Mouse (Mus musculus) limb, embryonic 12.5 days (tissue): ENCODE data around the gene Utrn. TPM values are rescaled to one million over a fixed set of nuclear protein-coding genes. Genes with fewer than 3 reads are reported as not detected.
A peak's percentile ranks its signal among the peaks of the same experiment; 100 is the strongest.

ENCODE experiments used
- ATAC-seq: fragments of 200-750 bp; cut with Nextera tagmentation; 2 replicates; pipeline ENCODE4 v1.8.0; 2017; ENCODE audit warnings: low read depth, moderate TSS enrichment; ENCODE audit not compliant: insufficient number of reproducible peaks, insufficient read depth, low FRiP score, low TSS enrichment
- H3K27ac ChIP-seq: fragments of 300-500 bp; sonication (generic); 2 replicates; pipeline ENCODE4 v1.5.1; 2016; ENCODE audit warnings: mild to moderate bottlenecking, moderate library complexity
- H3K27me3 ChIP-seq: fragments of 300-500 bp; sonication (generic); 2 replicates; pipeline ENCODE4 v1.6.1; 2016; ENCODE audit warnings: mild to moderate bottlenecking, moderate library complexity
- H3K36me3 ChIP-seq: fragments of 300-500 bp; sonication (generic); 2 replicates; pipeline ENCODE4 v1.6.1; 2016; ENCODE audit warnings: mild to moderate bottlenecking, moderate library complexity
- H3K4me1 ChIP-seq: fragments of 300-500 bp; sonication (generic); replicated peaks from 2 replicates; pipeline ENCODE4 v1.6.1; 2016
- H3K4me2 ChIP-seq: fragments of 300-500 bp; sonication (generic); 2 replicates; pipeline ENCODE4 v1.6.1; 2016; ENCODE audit warnings: mild to moderate bottlenecking, moderate library complexity
- H3K4me3 ChIP-seq: fragments of 300-500 bp; sonication (generic); replicated peaks from 2 replicates; pipeline ENCODE4 v1.5.1; 2016; ENCODE audit warnings: mild to moderate bottlenecking
- H3K9ac ChIP-seq: fragments of 300-500 bp; sonication (generic); replicated peaks from 2 replicates; pipeline ENCODE4 v1.6.1; 2016; ENCODE audit warnings: mild to moderate bottlenecking, moderate library complexity
- H3K9me3 ChIP-seq: fragments of 300-500 bp; sonication (generic); 2 replicates; pipeline ENCODE4 v1.6.1; 2016; ENCODE audit warnings: mild to moderate bottlenecking, moderate library complexity
- WGBS: fragments of 180-500 bp; shearing (Covaris S2); methylation state at CpG from one replicate; pipeline ENCODE4 v1.1.7; 2016; 5-methylcytosine and 5-hydroxymethylcytosine counted together
- polyA plus RNA-seq: library from polyadenylated mRNA; unstranded; fragments of >200 nt; fragmentation: Nextera tagmentation; extraction: Ambion mirVana; gene quantifications from 2 replicates; pipeline ENCODE4 v1.2.1, GENCODE M21; 2016

Utrn gene
- polyA plus RNA-seq, 1 experiment from 2014 or later, result 62.1 TPM

DNA sequence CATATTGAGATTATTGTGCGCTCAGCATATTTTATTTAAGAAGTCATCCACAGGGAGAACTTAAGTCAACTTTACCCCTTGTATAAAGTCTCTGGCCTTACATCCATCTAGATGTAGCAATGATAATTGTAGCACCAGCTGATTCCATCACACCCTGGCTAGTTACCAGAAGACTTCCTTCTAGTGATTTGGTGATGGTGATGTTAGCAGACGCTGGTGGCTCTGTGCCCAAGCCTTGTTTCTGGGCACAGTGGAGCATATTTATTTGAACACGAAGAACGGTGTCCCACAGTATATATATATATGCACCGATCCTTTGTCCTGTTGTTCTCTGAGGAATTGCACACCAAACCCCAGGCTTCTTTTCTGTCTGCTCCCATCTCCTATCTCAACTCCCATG lies 30.7 kb upstream of the Utrn start:
- WGBS, result 94% methylated on average over 5 of the region's 5 CpGs
- Histone ChIP-seq H3K9me3 (no peaks in the 10 kb centered on the region), H3K4me2 (no peak overlapping the region), H3K9ac (no peak overlapping the region), H3K27me3 (no peaks in the 10 kb centered on the region), H3K27ac (no peak overlapping the region), H3K4me1 (no peaks in the 10 kb centered on the region), H3K4me3 (no peak overlapping the region), H3K36me3 (no peaks in the 10 kb centered on the region)
- ATAC-seq, result no peak

DNA sequence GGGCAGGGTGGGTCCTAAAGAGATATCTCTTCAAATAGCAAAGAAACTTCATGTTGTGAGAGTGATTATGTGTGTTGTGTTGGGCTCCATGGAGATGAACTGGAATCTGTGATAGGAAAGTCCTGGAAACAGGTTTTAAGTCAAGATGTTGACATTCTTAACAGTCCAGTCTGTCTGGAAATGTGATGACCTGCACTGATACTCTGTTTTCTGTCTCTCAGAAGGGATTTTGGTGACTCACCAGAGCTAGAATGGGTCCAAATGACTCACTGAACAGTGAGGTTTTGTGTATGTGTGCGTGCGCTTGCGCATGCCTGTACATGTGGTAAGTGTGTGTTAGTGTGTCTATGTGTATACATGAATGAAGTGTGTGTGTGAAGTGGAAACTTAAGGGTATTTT lies 24.2 kb upstream of the Utrn start:
- Histone ChIP-seq H3K4me1 (no peaks in the 10 kb centered on the region), H3K27me3 (no peaks in the 10 kb centered on the region), H3K9me3 (no peaks in the 10 kb centered on the region), H3K4me2 (no peak overlapping the region), H3K27ac (no peak overlapping the region), H3K9ac (no peak overlapping the region), H3K36me3 (no peaks in the 10 kb centered on the region), H3K4me3 (no peak overlapping the region)
- no peak for ATAC-seq
- WGBS, result 97% methylated on average over 3 of the region's 3 CpGs

DNA sequence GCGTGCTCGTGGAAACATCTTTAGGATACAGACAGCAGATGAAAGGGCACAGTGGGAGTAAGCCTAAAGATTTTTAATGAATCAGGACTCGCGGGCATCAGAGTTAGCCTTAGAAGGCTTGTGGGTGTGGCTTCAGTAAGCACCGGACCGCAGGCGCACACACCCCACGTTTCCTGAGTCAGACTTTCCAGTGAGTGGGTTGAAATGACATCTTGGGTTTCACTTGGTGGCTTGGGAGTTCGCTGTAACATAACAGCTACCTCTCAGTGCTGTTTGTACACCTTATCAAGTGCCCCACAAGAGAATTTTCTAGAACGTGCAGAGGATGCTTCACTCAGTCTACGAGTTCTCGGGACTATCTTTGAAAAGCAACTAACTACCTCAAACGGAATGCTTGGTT lies 19.2 kb upstream of the Utrn start:
- Histone ChIP-seq H3K4me1 (no peaks in the 10 kb centered on the region), H3K9ac (no peak overlapping the region), H3K9me3 (no peaks in the 10 kb centered on the region), H3K27me3 (no peaks in the 10 kb centered on the region), H3K27ac (no peak overlapping the region), H3K4me3 (no peak overlapping the region), H3K36me3 (no peaks in the 10 kb centered on the region), H3K4me2 (no peak overlapping the region)
- ATAC-seq, result no peak
- 76% methylated on average over 13 of the region's 13 CpGs for WGBS

DNA sequence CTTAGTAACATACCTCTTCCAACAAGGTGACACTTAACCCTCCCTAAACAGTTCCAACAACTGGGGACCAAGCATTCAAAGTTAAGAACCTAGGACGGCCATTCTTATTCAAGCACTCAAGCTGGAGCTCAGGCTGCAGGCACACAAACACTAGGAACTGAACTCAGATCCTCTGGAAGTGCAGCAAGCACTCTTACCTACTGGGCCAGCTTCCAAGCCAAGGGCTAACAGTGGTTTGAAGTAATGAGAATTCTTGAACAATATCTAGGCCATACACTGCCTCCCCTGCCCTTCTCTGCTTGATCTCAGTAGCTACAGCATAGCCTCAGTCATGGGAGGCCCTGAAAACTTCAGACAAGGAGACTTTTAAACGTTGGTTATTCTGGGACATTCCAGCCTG lies 18.6 kb upstream of the Utrn start:
- no peak overlapping the region for H3K4me3 ChIP-seq
- H3K36me3 ChIP-seq, result no peaks in the 10 kb centered on the region
- no peaks in the 10 kb centered on the region for H3K4me1 ChIP-seq
- no peak overlapping the region for H3K27ac ChIP-seq
- H3K9me3 ChIP-seq, result no peaks in the 10 kb centered on the region
- no peak overlapping the region for H3K4me2 ChIP-seq
- no peak for ATAC-seq
- H3K27me3 ChIP-seq, result no peaks in the 10 kb centered on the region
- no peak overlapping the region for H3K9ac ChIP-seq
- 71% methylated on average over 2 of the region's 2 CpGs for WGBS

DNA sequence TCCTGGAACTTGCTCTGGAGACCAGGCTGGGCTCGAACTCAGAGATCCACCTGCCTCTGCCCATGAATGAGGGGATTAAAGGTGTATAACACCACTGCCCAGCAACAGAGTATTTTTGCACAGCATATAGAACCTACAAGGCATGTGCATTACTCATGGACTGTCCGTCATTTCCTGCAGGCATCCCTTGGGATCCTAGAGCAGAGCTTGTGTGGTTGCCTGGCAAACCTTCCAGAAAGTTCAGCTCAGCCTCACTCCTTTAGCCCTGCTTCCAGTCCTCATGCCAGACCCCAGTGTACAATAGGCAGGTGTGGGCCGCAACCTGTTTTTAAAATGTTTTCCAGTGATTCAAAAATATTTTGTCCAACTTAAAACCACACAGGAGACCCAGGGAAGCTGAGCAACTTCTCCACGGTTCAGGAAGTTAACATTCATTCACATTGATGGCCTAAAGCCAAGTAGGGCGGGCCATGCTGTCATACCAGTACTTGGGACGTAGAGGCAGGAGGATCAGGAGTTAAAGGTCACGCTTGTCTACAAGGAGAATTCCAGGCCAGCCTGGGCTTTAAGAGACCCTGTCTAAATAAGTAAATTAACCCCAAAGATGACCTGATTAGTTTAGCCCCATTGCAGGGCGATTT lies 15.3 kb upstream of the Utrn start:
- peaks cover 4% of the 10 kb centered on the region; the same call in 1 of the 2 replicates for H3K9me3 ChIP-seq
- no peaks in the 10 kb centered on the region for H3K27me3 ChIP-seq
- no peak for ATAC-seq
- H3K4me3 ChIP-seq, result no peak overlapping the region
- H3K4me1 ChIP-seq, result no peaks in the 10 kb centered on the region; the same call in 1 of the 2 replicates
- H3K4me2 ChIP-seq, result no peak overlapping the region
- WGBS, result 70% methylated on average over 8 of the region's 8 CpGs
- H3K36me3 ChIP-seq, result no peaks in the 10 kb centered on the region
- H3K27ac ChIP-seq, result no peak overlapping the region
- H3K9ac ChIP-seq, result no peak overlapping the region

DNA sequence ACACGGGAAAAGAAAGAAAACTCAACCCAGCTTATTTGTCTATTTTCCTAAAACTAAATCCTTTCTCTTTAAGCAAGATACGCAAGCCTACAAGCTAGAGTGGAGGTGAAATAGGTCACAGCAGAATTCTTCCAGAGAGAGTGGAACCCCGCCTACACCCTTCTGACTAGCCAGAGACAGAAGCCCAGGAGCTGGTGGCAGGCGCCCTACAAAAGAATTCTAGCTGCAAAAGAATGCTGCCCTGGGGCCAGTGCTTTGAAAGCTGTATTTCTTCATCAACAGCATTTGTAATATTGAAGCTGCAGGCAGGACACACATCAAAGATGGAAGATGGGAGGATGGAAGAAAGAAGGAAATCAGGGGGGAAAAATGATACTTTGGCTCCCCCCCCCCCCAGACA lies 12.7 kb upstream of the Utrn start:
- H3K9ac ChIP-seq, result no peak overlapping the region
- H3K4me2 ChIP-seq, result no peak overlapping the region
- WGBS, result 73% methylated on average over 4 of the region's 4 CpGs
- H3K4me3 ChIP-seq, result no peak overlapping the region
- no peak for ATAC-seq
- peaks cover 4% of the 10 kb centered on the region; the same call in 1 of the 2 replicates for H3K27me3 ChIP-seq
- H3K27ac ChIP-seq, result no peak overlapping the region
- H3K36me3 ChIP-seq, result no peaks in the 10 kb centered on the region
- H3K4me1 ChIP-seq, result peaks cover 5% of the 10 kb centered on the region
- peaks cover 4% of the 10 kb centered on the region; the same call in 1 of the 2 replicates for H3K9me3 ChIP-seq

DNA sequence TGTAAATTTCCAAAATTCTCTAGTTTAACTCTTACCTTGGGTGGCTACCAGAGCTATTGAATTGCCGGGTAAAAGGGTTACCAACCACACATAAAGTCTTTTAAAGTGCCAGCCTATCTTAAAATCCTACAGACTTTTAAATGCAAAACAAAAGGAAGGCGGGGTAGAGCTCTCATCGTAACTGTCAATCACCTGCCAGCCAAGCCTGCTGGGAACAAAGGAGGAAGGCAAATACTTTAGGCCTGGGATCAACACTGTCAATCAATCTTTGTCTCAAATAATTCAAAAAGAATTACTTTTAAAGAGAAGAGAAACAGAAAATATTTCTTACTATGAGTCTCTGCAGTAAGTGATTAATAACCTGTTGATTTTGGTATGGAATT lies 10.1 kb upstream of the Utrn start:
- Histone ChIP-seq H3K27ac (no peak overlapping the region), H3K4me2 (0 out of 2 replicates have a peak overlapping the region, but pooled peaks have one; percentile 40), H3K4me3 (no peak overlapping the region), H3K4me1 (peaks cover 5% of the 10 kb centered on the region), H3K36me3 (no peaks in the 10 kb centered on the region), H3K27me3 (peaks cover 15% of the 10 kb centered on the region; the same call in 1 of the 2 replicates), H3K9ac (no peak overlapping the region), H3K9me3 (peaks cover 4% of the 10 kb centered on the region; the same call in 1 of the 2 replicates)
- 10% methylated on average over 3 of the region's 3 CpGs for WGBS
- ATAC-seq, result no peak

DNA sequence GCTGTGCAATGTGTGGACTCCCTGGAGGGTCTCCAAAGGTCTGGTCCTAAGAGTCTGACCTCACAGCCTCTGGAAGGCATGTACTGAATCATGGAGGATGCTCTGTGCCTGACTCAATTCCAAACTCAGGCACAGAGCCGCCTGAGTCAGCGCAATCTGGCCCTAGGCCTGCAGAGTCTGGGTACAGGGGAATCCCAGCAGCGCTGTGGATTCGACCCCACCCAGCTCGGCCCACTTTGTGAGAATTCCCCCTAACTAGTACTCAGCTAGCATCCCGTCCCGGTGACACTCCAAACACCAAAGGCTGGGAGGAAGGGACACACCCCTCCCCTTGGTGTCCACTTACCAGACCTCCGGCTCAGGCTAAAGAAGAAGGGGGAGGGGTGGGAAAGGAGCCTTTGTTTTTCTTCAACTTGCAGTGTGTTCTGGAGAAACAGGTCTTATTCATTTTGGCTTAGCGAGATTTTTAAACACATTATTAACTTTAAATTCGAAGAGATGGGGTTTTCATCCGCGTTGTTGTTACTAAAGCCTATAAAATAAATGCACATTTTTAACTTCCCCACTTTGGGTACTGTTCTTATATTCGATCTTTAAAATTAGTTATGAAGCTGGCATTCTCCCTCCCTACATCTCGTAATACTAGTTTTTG lies 9.6 kb upstream of the Utrn start:
- 8% methylated on average over 14 of the region's 14 CpGs for WGBS
- Histone ChIP-seq H3K9me3 (peaks cover 4% of the 10 kb centered on the region; the same call in 1 of the 2 replicates), H3K9ac (no peak overlapping the region), H3K4me1 (peaks cover 5% of the 10 kb centered on the region), H3K36me3 (no peaks in the 10 kb centered on the region), H3K27me3 (peaks cover 15% of the 10 kb centered on the region; the same call in 1 of the 2 replicates), H3K4me2 (peak overlapping the region; percentile 40), H3K27ac (no peak overlapping the region), H3K4me3 (0 out of 2 replicates have a peak overlapping the region, but pooled peaks have one; percentile 5)
- ATAC-seq, result peak; percentile 52; the same call in 1 of the 2 replicates

DNA sequence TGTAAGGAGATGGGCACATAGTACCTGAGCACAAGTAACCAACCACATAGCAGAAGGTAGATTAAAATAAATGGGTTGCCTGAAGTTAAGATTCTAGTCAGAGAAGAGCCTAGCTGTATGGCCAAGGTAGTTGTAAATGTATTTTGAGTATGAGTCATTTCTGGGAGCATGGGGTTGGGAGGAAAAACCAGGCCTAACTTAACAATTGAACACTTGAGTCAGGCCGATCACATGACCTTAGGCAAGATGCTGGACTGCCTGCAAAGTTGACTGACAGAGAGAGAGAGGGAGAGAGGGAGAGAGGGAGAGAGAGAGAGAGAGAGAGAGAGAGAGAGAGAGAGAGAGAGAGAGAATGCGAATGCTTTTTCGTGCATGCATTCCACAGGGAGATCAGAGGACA lies 7.3 kb upstream of the Utrn start:
- H3K4me3 ChIP-seq, result no peak overlapping the region
- H3K9ac ChIP-seq, result no peak overlapping the region
- H3K4me1 ChIP-seq, result peaks cover 5% of the 10 kb centered on the region
- no peak overlapping the region for H3K27ac ChIP-seq
- peaks cover 22% of the 10 kb centered on the region; the same call in 1 of the 2 replicates for H3K27me3 ChIP-seq
- H3K4me2 ChIP-seq, result no peak overlapping the region
- no peak for ATAC-seq
- H3K9me3 ChIP-seq, result peaks cover 4% of the 10 kb centered on the region; the same call in 1 of the 2 replicates
- WGBS, result 80% methylated on average over 3 of the region's 3 CpGs
- no peaks in the 10 kb centered on the region for H3K36me3 ChIP-seq

DNA sequence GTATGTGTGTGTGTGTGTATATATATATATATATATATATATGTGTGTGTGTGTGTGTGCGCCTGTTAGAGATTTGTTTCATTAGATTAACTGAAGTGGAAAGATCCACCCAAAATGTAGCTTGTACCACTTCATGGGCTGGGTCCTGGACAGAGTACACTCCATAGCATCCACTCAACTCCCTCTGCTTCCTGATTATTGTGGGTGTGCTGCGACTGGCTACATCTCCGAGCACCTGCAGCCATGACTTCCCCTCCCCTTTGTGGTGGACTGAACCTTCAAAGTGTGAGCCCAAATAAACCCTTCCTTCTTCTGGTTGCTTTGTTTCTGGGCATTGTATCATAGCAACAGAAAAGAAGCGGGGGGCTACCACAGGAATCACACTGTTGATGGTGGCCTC lies 6.2 kb upstream of the Utrn start:
- no peak for ATAC-seq
- WGBS, result 89% methylated on average over 4 of the region's 4 CpGs

DNA sequence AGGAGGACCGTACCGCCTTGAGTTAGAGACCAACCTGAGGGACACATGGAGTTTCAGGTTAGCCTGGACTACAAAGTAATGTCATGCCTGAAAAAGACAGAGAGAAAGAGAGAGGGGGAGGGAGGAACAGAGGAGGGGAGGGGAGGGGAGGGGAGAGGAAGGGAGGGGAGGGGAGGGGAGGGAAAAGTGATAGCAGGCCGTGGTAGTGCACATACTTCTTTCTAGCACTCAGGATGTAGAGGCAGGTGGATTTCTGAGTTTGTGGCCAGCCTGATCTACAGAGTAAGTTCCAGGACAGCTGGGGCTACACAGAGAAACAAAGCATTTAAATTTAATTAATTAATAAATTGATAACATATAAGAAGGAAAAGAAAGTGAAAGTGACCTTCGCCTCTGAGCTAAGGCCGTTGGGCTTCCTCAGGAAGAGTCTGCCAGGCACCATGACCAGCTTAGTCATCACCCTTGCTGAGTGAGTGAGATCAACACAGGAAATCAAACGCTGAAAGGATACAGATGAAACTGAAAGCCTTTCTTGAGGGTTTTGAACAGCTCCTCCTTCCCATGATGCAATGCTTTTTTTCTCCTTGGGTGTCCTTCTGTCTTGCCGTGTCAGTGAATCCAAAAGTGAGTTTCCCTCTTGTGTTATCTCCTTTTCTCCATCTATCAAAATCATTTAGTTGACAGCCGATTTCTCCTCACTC lies 5.6 kb upstream of the Utrn start:
- Histone ChIP-seq H3K27me3 (peaks cover 25% of the 10 kb centered on the region; the same call in 1 of the 2 replicates), H3K4me1 (peaks cover 5% of the 10 kb centered on the region), H3K36me3 (no peaks in the 10 kb centered on the region), H3K27ac (no peak overlapping the region), H3K4me3 (no peak overlapping the region), H3K9me3 (no peaks in the 10 kb centered on the region), H3K4me2 (no peak overlapping the region), H3K9ac (no peak overlapping the region)
- WGBS, result 72% methylated on average over 8 of the region's 8 CpGs
- ATAC-seq, result no peak

More for the DNA sequence above, 6.2 kb upstream of the Utrn start:
- Histone ChIP-seq H3K4me3 (no peak overlapping the region), H3K27ac (no peak overlapping the region), H3K9ac (no peak overlapping the region), H3K36me3 (no peaks in the 10 kb centered on the region), H3K4me2 (no peak overlapping the region), H3K27me3 (peaks cover 25% of the 10 kb centered on the region; the same call in 1 of the 2 replicates), H3K9me3 (no peaks in the 10 kb centered on the region), H3K4me1 (peaks cover 5% of the 10 kb centered on the region)
